Mouse (Mus musculus) CD4-positive naive resting alpha-beta T cell, adult 57 days (primary cell): ENCODE results near the gene Gmds. TPM values are rescaled to one million over a fixed set of nuclear protein-coding genes. Genes with fewer than 3 reads are reported as not detected.

Source experiments
- total RNA-seq: library from RNA; stranded (reverse); gene quantifications from one replicate; pipeline ENCODE4 v1.2.4, GENCODE M21; 2023

Gene Gmds
- total RNA-seq: 14.3 TPM

GRCm38 (mm10) chr13:32338513-32339365 is at the start of gene Gmds:
Gmds (minus strand) TSS chr13:32338740.

DNA sequence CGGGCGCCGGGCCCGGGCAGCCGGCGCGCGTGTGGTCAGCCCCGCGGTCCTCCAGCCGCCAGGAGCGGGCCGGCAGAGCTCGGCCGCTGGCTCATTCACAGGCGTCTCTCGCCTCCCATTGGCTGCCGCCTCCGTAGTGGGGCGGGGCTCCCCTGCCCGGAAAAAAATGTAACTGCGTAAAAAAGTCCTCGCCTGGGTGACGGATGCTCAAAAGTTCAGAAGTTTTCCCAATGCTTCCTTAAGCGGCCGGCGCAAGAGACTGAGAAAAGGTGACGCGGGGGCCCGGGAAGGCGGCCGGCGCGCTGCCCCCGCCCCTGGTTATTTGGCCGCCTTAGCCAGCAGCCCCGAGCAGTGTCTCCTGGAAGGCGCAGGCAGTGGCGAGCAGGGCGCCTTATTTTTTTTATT is 532.1 kb downstream of the Gmds start, which contains the start of gene Foxc1:
Gene Foxc1, plus strand, starts transcription at position 206 of the 405 bp plus-strand sequence.

